Mouse (Mus musculus) liver, adult 2 months (tissue): ENCODE data around the gene Slc52a3. TPM values are rescaled to one million over a fixed set of nuclear protein-coding genes. Genes with fewer than 3 reads are reported as not detected.

Source experiments
- DNase-seq: peaks from one replicate; pipeline ENCODE4 v3.0.0-alpha.2; 2011; ENCODE audit warnings: low read depth, low spot score; ENCODE audit errors: extremely low read depth
- H3K27ac ChIP-seq: fragments of 200-500 bp; replicated peaks from 2 replicates; pipeline ENCODE4 v1.5.1; 2012; ENCODE audit warnings: low read depth, mild to moderate bottlenecking, control low read depth, inconsistent platforms, low read length; ENCODE audit not compliant: insufficient read depth
- H3K27me3 ChIP-seq: fragments of 200-500 bp; 2 replicates; pipeline ENCODE4 v1.6.1; 2012; ENCODE audit warnings: mild to moderate bottlenecking, moderate library complexity, low read length, inconsistent platforms; ENCODE audit not compliant: control insufficient read depth, insufficient read depth
- H3K36me3 ChIP-seq: fragments of 200-500 bp; 2 replicates; pipeline ENCODE4 v1.6.1; 2012; ENCODE audit warnings: low read length, inconsistent platforms; ENCODE audit not compliant: control insufficient read depth, insufficient read depth
- H3K4me1 ChIP-seq: fragments of 200-500 bp; 2 replicates; pipeline ENCODE4 v1.6.1; 2011; ENCODE audit warnings: low read length; ENCODE audit not compliant: control insufficient read depth, insufficient read depth
- H3K4me3 ChIP-seq: fragments of 200-500 bp; 2 replicates; pipeline ENCODE4 v1.5.1; 2011; ENCODE audit warnings: low read depth, mild to moderate bottlenecking, control low read depth, low read length, moderate library complexity; ENCODE audit not compliant: insufficient read depth
- H3K79me2 ChIP-seq: fragments of 200-500 bp; 2 replicates; pipeline ENCODE4 v1.6.1; 2012; ENCODE audit warnings: inconsistent platforms, mild to moderate bottlenecking, low read length, moderate library complexity; ENCODE audit not compliant: control insufficient read depth, insufficient read depth
- H3K9ac ChIP-seq: fragments of 200-500 bp; 2 replicates; pipeline ENCODE4 v1.6.1; 2012; ENCODE audit warnings: low read depth, mild to moderate bottlenecking, control low read depth, inconsistent platforms, low read length
- CTCF ChIP-seq: fragments of 200-500 bp; IDR thresholded peaks from 2 replicates; pipeline ENCODE4 v1.5.1; 2011; ENCODE audit warnings: low read depth, low read length, control low read depth
- POLR2A ChIP-seq: fragments of 200-500 bp; IDR thresholded peaks from 2 replicates; pipeline ENCODE4 v1.6.1; 2011; ENCODE audit warnings: low read length, control low read depth; ENCODE audit not compliant: insufficient read depth; ENCODE audit errors: extremely low read depth
- WGBS: fragments of 180-500 bp; shearing (Covaris S2); methylation state at CpG from one replicate; pipeline ENCODE4 v1.1.7; 2018; 5-methylcytosine and 5-hydroxymethylcytosine counted together
- polyA plus RNA-seq: library from polyadenylated mRNA; depleted of rRNA; stranded (reverse); fragments of >200 nt; gene quantifications from 2 replicates; pipeline ENCODE4 v1.2.3, GENCODE M21; 2012
- total RNA-seq: library from RNA; depleted of rRNA; stranded (reverse); fragments of >200 nt; gene quantifications from 2 replicates; pipeline ENCODE4 v1.2.3, GENCODE M21; 2014

Slc52a3 gene
- total and polyA plus RNA-seq, 2 experiments, result 0.18 to 0.48 TPM

GRCm38 (mm10) chr2:151976067-151976466 lies 20.2 kb upstream of the Slc52a3 start:
- H3K27me3 ChIP-seq, result no peaks in the 10 kb centered on the region
- TF ChIP-seq CTCF, result no peak
- no peak overlapping the region for H3K27ac ChIP-seq
- 22% methylated on average over 3 of the region's 3 CpGs for WGBS
- H3K4me1 ChIP-seq, result peaks cover 31% of the 10 kb centered on the region
- H3K36me3 ChIP-seq, result no peaks in the 10 kb centered on the region
- no peak overlapping the region for H3K9ac ChIP-seq
- DNase-seq, result peak; percentile 93
- H3K4me3 ChIP-seq, result no peak overlapping the region
- peaks cover 3% of the 10 kb centered on the region; the same call in 1 of the 2 replicates for H3K79me2 ChIP-seq

- no peak overlapping the region for H3K27ac ChIP-seq
- H3K4me1 ChIP-seq, result peaks cover 29% of the 10 kb centered on the region
Observed at GRCm38 (mm10) chr2:151977689-151978440, 18.4 kb upstream of the Slc52a3 start.

DNA sequence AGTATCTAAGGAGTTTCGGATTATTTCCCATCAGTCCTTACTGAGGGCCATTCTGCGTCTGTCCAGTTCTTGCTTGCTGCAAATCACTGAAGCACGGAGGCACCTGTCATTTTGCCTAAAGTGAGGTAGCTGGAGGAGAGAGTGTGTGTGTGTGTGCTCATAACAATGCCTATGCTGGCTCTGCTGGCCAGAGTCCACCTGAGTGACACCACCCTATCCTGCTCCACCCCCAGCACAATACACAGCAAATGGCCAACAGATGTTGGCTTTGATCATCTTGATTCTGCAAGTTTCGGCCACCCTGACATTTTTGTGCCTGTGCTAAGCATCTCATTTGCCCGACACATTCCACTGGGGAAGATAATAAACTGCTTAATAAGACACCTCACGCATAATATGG lies 17.8 kb upstream of the Slc52a3 start:
- no peak for TF ChIP-seq POLR2A
- no peak for TF ChIP-seq CTCF
- Histone ChIP-seq H3K36me3 (no peaks in the 10 kb centered on the region), H3K79me2 (peaks cover 3% of the 10 kb centered on the region; the same call in 1 of the 2 replicates), H3K4me3 (no peak overlapping the region), H3K27me3 (no peaks in the 10 kb centered on the region), H3K4me1 (peaks cover 25% of the 10 kb centered on the region), H3K9ac (no peak overlapping the region), H3K27ac (no peak overlapping the region)
- WGBS, result 75% methylated on average over 6 of the region's 6 CpGs
- DNase-seq, result no peak

More at GRCm38 (mm10) chr2:151977689-151978440, 18.4 kb upstream of the Slc52a3 start:
- Histone ChIP-seq H3K9ac (no peak overlapping the region), H3K4me3 (no peak overlapping the region), H3K27me3 (no peaks in the 10 kb centered on the region), H3K79me2 (peaks cover 3% of the 10 kb centered on the region; the same call in 1 of the 2 replicates), H3K36me3 (no peaks in the 10 kb centered on the region)
- peak; percentile 63 for DNase-seq
- TF ChIP-seq CTCF (no peak), POLR2A (no peak)
- WGBS, result 63% methylated on average over 4 of the region's 4 CpGs

- Histone ChIP-seq H3K79me2 (peaks cover 3% of the 10 kb centered on the region; the same call in 1 of the 2 replicates), H3K27ac (peak within 1 kb of the TSS; percentile 33), H3K27me3 (no peaks in the 10 kb centered on the region), H3K4me3 (peak within 1 kb of the TSS; percentile 98), H3K9ac (peak within 1 kb of the TSS; percentile 93), H3K4me1 (peaks cover 19% of the 10 kb centered on the region), H3K36me3 (no peaks in the 10 kb centered on the region)
- under 1% methylated on average over 46 of the region's 46 CpGs for WGBS
- 0 out of 2 replicates have a peak, but pooled peaks have one; percentile 24 for TF ChIP-seq POLR2A
- TF ChIP-seq CTCF, result no peak
- DNase-seq, result peak; percentile 81
Observed at GRCm38 (mm10) chr2:151979470-151980354, 16.6 kb upstream of the Slc52a3 start, which contains the start of gene Fam110a. TSS of gene Fam110a (minus strand) at chr2:151980219.

DNA sequence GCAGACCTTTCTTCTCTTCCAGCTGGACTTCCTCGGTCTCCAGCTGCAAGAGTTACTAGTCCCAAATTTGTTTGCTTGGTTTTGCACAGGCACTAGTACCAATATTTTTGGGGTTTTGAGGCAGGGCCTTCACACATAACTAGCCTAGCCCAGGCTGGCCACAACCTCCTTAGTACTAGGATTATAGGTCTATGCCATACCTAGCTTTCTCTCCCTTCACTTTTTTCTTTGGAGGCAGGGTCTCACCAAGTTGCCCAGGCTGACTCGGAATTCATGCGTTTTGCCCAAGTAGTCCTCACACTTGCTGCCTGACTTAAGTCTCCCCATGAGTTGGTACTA lies 16.0 kb upstream of the Slc52a3 start:
- H3K9ac ChIP-seq, result no peak overlapping the region
- 48% methylated on average over 3 of the region's 3 CpGs for WGBS

More for the DNA sequence above, 16.0 kb upstream of the Slc52a3 start:
- peaks cover 18% of the 10 kb centered on the region for H3K4me1 ChIP-seq
- no peak for TF ChIP-seq POLR2A
- no peak for TF ChIP-seq CTCF
- H3K36me3 ChIP-seq, result no peaks in the 10 kb centered on the region
- no peak overlapping the region for H3K4me3 ChIP-seq
- DNase-seq, result no peak
- H3K27ac ChIP-seq, result no peak overlapping the region
- H3K79me2 ChIP-seq, result peaks cover 3% of the 10 kb centered on the region; the same call in 1 of the 2 replicates
- H3K27me3 ChIP-seq, result no peaks in the 10 kb centered on the region
